Mouse (Mus musculus) heart, postnatal 0 days (tissue): Measurements from ENCODE around the gene Myo10. TPM values are rescaled to one million over a fixed set of nuclear protein-coding genes. Genes with fewer than 3 reads are reported as not detected.

Experiments
- ATAC-seq: fragments of 200-750 bp; cut with Nextera tagmentation; 2 replicates; pipeline ENCODE4 v1.8.0; 2017; ENCODE audit warnings: low read depth, moderate number of reproducible peaks, moderate library complexity; ENCODE audit not compliant: insufficient read depth
- DNase-seq: peaks from one replicate; pipeline ENCODE4 v3.0.0-alpha.2; 2016; ENCODE audit warnings: low spot score
- H3K27ac ChIP-seq: fragments of 300-500 bp; sonication (generic); 2 replicates; pipeline ENCODE4 v1.5.1; 2014; ENCODE audit warnings: low read depth, mild to moderate bottlenecking
- H3K27me3 ChIP-seq: fragments of 300-500 bp; sonication (generic); 2 replicates; pipeline ENCODE4 v1.6.1; 2014; ENCODE audit warnings: low read length, mixed read lengths; ENCODE audit not compliant: control insufficient read depth, insufficient read depth
- H3K36me3 ChIP-seq: fragments of 300-500 bp; sonication (generic); replicated peaks from 2 replicates; pipeline ENCODE4 v1.6.1; 2014; ENCODE audit warnings: low read length, mixed read lengths; ENCODE audit not compliant: control insufficient read depth, insufficient read depth
- H3K4me1 ChIP-seq: fragments of 300-500 bp; sonication (generic); 2 replicates; pipeline ENCODE4 v1.6.1; 2014; ENCODE audit warnings: antibody characterized with exemption; ENCODE audit not compliant: control insufficient read depth, insufficient read depth
- H3K4me2 ChIP-seq: fragments of 300-500 bp; sonication (generic); 2 replicates; pipeline ENCODE4 v1.6.1; 2014; ENCODE audit warnings: low read depth, mild to moderate bottlenecking, low read length, moderate library complexity
- H3K4me3 ChIP-seq: fragments of 300-500 bp; sonication (generic); 2 replicates; pipeline ENCODE4 v1.5.1; 2014; ENCODE audit warnings: low read depth, low read length
- H3K9ac ChIP-seq: fragments of 300-500 bp; sonication (generic); replicated peaks from 2 replicates; pipeline ENCODE4 v1.6.1; 2014; ENCODE audit warnings: low read depth, low read length, mixed read lengths
- H3K9me3 ChIP-seq: fragments of 300-500 bp; sonication (generic); replicated peaks from 2 replicates; pipeline ENCODE4 v1.6.1; 2016; ENCODE audit warnings: low read length; ENCODE audit not compliant: control insufficient read depth
- CTCF ChIP-seq: IDR thresholded peaks from 2 replicates; pipeline ENCODE4 v1.5.1; 2016; ENCODE audit warnings: antibody characterized with exemption, control low read depth, low read depth
- EP300 ChIP-seq: IDR thresholded peaks from 2 replicates; pipeline ENCODE4 v1.6.1; 2016; ENCODE audit warnings: antibody characterized with exemption, low read depth
- WGBS: fragments of 180-500 bp; shearing (Covaris S2); extraction: QIAGEN DNeasy Blood & Tissue Kit; methylation state at CpG from one replicate; pipeline ENCODE4 v1.1.7; 2014; 5-methylcytosine and 5-hydroxymethylcytosine counted together
- polyA plus RNA-seq: library from polyadenylated mRNA; unstranded; fragments of >200 nt; fragmentation: Nextera tagmentation; extraction: Ambion mirVana; gene quantifications from 2 replicates; pipeline ENCODE4 v1.2.1, GENCODE M21; 2015
- total RNA-seq: library from RNA; depleted of rRNA; stranded (reverse); fragments of >200 nt; gene quantifications from 2 replicates; pipeline ENCODE4 v1.2.3, GENCODE M21; 2014; ENCODE audit warnings: low replicate concordance

Gene Myo10
- total and polyA plus RNA-seq, 2 experiments from 2014 or later, result 6.2 to 7.6 TPM

DNA sequence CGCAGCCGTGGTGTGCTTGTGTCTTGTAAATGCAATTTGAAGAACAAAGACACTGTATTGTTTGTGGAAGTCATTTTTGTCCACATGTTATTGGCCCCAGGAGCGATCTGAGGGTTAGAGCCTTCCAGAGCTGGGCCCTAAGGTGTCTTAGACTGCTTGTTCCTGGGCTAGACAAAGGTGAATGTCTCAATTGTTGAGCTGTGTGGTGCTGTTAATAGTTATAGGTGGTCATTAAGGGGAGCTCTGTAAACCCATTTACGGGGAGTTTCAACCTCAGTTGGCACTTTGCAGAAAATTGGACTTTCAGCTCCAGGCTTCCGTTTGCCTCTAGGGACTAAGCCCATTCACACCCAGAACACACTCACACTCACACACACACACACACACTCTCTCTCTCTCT, 31.4 kb downstream of the Myo10 start:
- Histone ChIP-seq H3K9me3 (no peaks in the 10 kb centered on the region), H3K27ac (no peak overlapping the region), H3K27me3 (peaks cover 3% of the 10 kb centered on the region; the same call in 1 of the 2 replicates), H3K4me2 (no peak overlapping the region), H3K9ac (no peak overlapping the region), H3K4me1 (peaks cover 7% of the 10 kb centered on the region), H3K36me3 (no peaks in the 10 kb centered on the region), H3K4me3 (no peak overlapping the region)
- TF ChIP-seq EP300 (no peak), CTCF (no peak)
- 90% methylated on average over 5 of the region's 5 CpGs for whole genome bisulfite sequencing
- DNase-seq (no peak), ATAC-seq (no peak)

DNA sequence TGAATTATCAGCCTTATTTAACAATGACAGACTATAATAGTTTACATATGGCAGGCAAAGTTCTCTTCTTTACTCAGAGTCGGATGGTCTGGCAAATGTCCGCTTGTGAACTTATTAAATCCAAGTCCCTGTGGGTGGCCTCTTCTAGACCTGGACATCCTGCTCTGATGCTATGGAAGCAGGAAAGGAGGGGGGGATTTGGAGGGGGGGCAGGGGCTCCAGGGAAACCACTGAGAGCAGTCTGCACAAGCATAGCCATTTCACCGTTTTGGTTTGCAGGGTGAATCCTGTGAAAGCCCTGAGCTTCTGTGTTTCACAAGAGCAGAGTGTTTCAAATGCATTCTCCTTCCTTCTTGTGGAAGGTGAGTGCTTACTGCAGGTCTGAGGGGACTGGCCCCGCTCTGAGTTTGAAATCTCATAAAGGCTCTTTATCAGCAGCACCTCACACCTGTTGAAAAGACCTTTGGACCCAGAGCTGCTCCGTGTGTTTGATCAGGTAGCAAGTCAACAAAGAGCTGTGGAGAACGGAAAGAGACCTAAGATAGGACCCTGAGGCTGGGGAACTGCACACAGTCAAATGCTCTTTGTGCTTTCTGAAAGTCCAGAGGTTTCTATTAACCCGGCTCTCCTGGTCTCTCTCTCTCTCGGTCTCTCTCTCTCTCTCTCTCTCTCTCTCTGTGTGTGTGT, 40.7 kb downstream of the Myo10 start:
- Histone ChIP-seq H3K36me3 (0 out of 2 replicates have a peak, but pooled peaks cover 3% of the 10 kb centered on the region), H3K4me2 (no peak overlapping the region), H3K4me1 (no peaks in the 10 kb centered on the region), H3K4me3 (no peak overlapping the region), H3K27me3 (no peaks in the 10 kb centered on the region; the same call in 1 of the 2 replicates), H3K9ac (no peak overlapping the region), H3K9me3 (no peaks in the 10 kb centered on the region), H3K27ac (no peak overlapping the region)
- ATAC-seq, result no peak
- no peak for DNase-seq
- 33% methylated on average over 8 of the region's 8 CpGs for WGBS
- TF ChIP-seq CTCF (no peak), EP300 (no peak)

DNA sequence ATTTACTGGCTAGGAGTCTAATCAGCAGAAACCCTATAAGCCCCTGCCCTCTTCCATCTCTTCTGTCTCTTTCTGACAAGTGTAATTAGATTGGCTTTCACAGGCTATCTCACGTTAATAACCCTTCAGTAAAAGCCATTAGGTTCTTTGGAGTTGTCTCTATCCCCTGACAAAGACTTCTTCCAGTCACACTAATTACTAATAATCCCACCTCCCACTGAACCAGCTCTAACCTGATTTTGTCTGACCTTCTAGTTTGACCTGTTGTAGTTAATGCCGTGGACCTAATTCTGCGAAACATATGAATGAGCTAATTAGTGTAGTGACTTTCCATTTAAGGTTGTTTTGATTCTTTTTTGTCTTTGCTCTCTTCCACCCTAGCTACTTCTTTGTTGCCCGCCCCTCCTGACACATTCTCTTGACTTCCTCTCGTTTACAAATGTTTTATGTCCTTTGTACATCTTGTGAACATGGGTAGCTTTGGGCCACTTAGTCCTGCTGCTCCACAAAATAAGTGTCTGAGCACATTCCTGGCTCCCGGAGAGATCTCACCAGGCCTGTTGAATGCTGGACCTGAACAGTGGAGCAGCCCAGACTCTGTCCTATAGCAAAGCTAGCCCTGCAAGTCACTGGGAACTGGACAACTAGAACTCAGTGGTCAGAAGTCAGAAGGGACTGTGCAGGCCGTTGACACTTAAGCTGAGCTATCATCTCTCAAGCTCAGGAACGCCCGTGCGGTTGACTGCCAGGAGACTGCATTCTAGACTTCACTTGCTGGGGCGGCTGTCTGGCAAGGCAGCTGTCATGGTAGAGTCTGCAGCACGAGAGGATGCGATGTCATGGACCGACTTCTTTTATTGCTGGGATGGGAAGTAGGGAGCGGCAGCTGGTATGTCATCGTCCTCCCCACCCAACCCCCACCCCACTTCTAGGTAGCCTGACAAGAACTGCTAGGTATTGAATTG, 47.2 kb downstream of the Myo10 start:
- Histone ChIP-seq H3K9ac (no peak overlapping the region), H3K27ac (no peak overlapping the region), H3K4me2 (no peak overlapping the region), H3K4me3 (no peak overlapping the region), H3K27me3 (no peaks in the 10 kb centered on the region; the same call in 1 of the 2 replicates), H3K9me3 (no peaks in the 10 kb centered on the region), H3K36me3 (0 out of 2 replicates have a peak, but pooled peaks cover 4% of the 10 kb centered on the region), H3K4me1 (no peaks in the 10 kb centered on the region)
- no peak for DNase-seq
- no peak for ATAC-seq
- TF ChIP-seq CTCF (no peak), EP300 (no peak)
- WGBS, result 57% methylated on average over 16 of the region's 16 CpGs

DNA sequence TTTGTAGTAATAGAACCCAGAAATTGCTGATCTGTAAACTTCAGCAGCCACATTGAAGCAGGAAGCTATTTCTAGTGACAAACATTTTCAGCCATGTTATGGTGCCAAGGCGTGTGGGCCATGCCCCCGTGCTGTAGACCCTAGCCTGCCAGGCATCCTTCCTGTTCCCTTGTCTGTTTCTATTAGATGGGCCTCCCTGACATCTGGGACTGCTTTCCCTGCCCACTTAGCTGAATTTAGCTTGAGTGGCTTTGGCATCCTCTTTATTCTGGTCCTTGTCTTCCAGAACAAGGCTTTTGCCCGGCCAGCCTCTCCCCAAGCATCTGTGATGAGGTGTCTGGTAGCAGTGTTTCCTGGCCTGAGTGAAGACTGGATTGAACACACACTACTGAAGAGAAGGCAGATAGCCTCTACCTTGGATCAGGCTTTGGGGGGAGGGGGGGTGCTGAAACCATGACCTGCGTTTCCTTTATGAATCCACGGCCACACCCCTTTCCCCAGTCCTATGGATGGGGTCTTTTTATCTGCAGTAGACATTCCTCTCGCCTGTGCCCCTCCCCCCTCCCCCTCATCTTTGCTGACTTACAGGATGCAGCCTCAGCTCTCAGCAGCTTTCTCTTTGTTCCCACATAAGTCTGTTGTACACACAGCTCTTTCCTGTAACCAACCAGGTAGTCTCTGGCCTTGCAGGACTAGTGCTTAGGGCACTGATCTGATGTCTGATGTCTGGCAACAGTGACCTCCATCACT, 51.1 kb downstream of the Myo10 start:
- WGBS, result 42% methylated on average over 6 of the region's 6 CpGs
- no peak overlapping the region for H3K4me2 ChIP-seq
- no peaks in the 10 kb centered on the region for H3K36me3 ChIP-seq
- no peak for TF ChIP-seq EP300
- no peak for TF ChIP-seq CTCF
- H3K27ac ChIP-seq, result no peak overlapping the region
- H3K4me3 ChIP-seq, result no peak overlapping the region
- H3K4me1 ChIP-seq, result no peaks in the 10 kb centered on the region
- H3K27me3 ChIP-seq, result no peaks in the 10 kb centered on the region; the same call in 1 of the 2 replicates
- no peak overlapping the region for H3K9ac ChIP-seq
- DNase-seq, result no peak
- ATAC-seq, result no peak
- H3K9me3 ChIP-seq, result no peaks in the 10 kb centered on the region

DNA sequence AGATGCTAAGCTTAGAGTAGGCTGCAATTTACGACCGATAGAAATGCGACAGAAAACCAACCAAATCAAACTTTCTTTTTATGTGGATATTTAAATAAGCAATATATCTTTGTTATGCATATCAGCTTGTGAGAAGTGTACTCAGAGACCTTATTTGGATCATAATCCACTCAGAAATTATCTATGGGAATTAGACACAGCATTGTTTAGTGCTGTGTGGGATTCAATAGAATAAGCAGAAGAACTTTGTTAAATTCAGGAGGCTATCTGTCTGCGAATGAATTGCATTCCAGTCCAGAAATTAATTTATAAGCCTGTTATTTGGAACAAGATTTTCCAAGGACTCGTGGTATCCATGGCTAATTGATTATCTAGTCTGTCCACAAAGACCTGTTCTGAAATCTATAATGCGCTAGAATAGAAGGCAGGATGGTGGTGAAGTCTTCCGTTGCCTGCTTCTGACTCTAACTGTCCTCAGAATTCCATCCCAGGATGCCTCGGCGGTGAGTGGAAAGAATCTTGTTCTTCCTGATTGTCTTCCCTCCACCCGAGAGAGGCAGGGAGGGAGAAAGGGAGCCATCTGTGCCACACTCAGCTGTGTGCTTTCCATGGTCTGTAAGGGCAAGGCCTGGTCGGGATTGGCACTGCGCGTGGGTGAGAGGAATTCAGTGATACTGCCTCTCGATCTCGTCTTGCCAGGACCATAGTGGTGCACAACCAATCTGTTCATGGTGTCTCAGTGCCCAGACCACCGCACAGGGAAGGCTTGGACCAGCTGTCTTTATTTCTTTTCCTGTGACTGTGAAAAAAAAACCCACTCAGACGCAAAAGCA, 52.0 kb downstream of the Myo10 start:
- no peak overlapping the region for H3K27ac ChIP-seq
- no peaks in the 10 kb centered on the region for H3K4me1 ChIP-seq
- no peaks in the 10 kb centered on the region for H3K9me3 ChIP-seq
- no peak overlapping the region for H3K4me3 ChIP-seq
- no peak for ATAC-seq
- H3K27me3 ChIP-seq, result no peaks in the 10 kb centered on the region; the same call in 1 of the 2 replicates
- no peaks in the 10 kb centered on the region for H3K36me3 ChIP-seq
- DNase-seq, result no peak
- H3K9ac ChIP-seq, result no peak overlapping the region
- H3K4me2 ChIP-seq, result no peak overlapping the region
- TF ChIP-seq CTCF (no peak), EP300 (no peak)
- WGBS, result 81% methylated on average over 17 of the region's 17 CpGs
